Mouse (Mus musculus) CH12.LX (cell line): ENCODE data around the gene Plce1. TPM values are rescaled to one million over a fixed set of nuclear protein-coding genes. Genes with fewer than 3 reads are reported as not detected.

Experiments used
- DNase-seq: peaks from one replicate; pipeline ENCODE4 v3.0.0-alpha.2; 2013; ENCODE audit errors: extremely low read depth
- H3K27ac ChIP-seq: 2 replicates; pipeline ENCODE4 v1.5.1; 2012; ENCODE audit warnings: low read depth, mild to moderate bottlenecking, control low read depth, moderate library complexity; ENCODE audit not compliant: insufficient read depth
- H3K27me3 ChIP-seq: replicated peaks from 2 replicates; pipeline ENCODE3; 2012; ENCODE audit warnings: inconsistent platforms
- H3K36me3 ChIP-seq, 2 experiments: replicated peaks in 1 of 2; 2 replicates each; pipeline versions ENCODE3 to v1.6.1; 2012; ENCODE audit warnings: inconsistent platforms in 1 of 2, low read length in 1 of 2, mild to moderate bottlenecking in 1 of 2, mixed read lengths in 1 of 2, moderate library complexity in 1 of 2; ENCODE audit not compliant: control insufficient read depth in 1 of 2, insufficient read depth in 1 of 2
- H3K4me1 ChIP-seq, 2 experiments: 2 replicates each; pipeline ENCODE4 v1.6.1; 2012; ENCODE audit warnings: inconsistent platforms in 1 of 2, moderate library complexity in 1 of 2; ENCODE audit not compliant: insufficient read depth in 2 of 2, control insufficient read depth in 1 of 2
- H3K4me2 ChIP-seq: 2 replicates; pipeline ENCODE4 v1.6.1; 2012; ENCODE audit warnings: low read depth, mild to moderate bottlenecking, control low read depth; ENCODE audit not compliant: poor library complexity, insufficient read depth, severe bottlenecking
- H3K4me3 ChIP-seq, 3 experiments: fragments of 150-350 bp in 1 of 3; sonication (generic) in 1 of 3; replicated peaks in 1 of 3; 2 replicates each; pipeline versions ENCODE3 to v1.5.1; 2011 to 2012; ENCODE audit warnings: low read depth in 2 of 3, low read length in 2 of 3, mild to moderate bottlenecking in 2 of 3, moderate library complexity in 2 of 3, control low read depth in 1 of 3, improper control_type of control experiment in 1 of 3, inconsistent platforms in 1 of 3, mixed read lengths in 1 of 3; ENCODE audit not compliant: poor library complexity in 1 of 3
- H3K79me2 ChIP-seq: replicated peaks from 2 replicates; pipeline ENCODE4 v1.6.1; 2012; ENCODE audit warnings: mild to moderate bottlenecking, moderate library complexity; ENCODE audit not compliant: control insufficient read depth, poor library complexity, insufficient read depth, severe bottlenecking; ENCODE audit errors: extremely low read depth
- H3K9ac ChIP-seq: 2 replicates; pipeline ENCODE4 v1.6.1; 2012; ENCODE audit warnings: low read depth, mild to moderate bottlenecking, control low read depth, moderate library complexity; ENCODE audit not compliant: insufficient read depth
- H3K9me3 ChIP-seq: replicated peaks from 2 replicates; pipeline ENCODE3; 2012; ENCODE audit warnings: low read length, inconsistent platforms, mixed read lengths
- CHD2 ChIP-seq: IDR thresholded peaks from 2 replicates; pipeline ENCODE4 v1.6.1; 2011; ENCODE audit warnings: low read length, improper control_type of control experiment
- E2F4 ChIP-seq: IDR thresholded peaks from 2 replicates; pipeline ENCODE4 v1.6.1; 2011; ENCODE audit warnings: low read depth, low read length, improper control_type of control experiment; ENCODE audit not compliant: insufficient replicate concordance
- ETS1 ChIP-seq: conservative IDR thresholded peaks from 2 replicates; pipeline ENCODE4 v1.6.1; 2012; ENCODE audit warnings: low read depth, mild to moderate bottlenecking, inconsistent platforms, low read length, improper control_type of control experiment, moderate library complexity
- HCFC1 ChIP-seq: IDR thresholded peaks from 2 replicates; pipeline ENCODE4 v1.6.1; 2012; ENCODE audit warnings: low read depth, mild to moderate bottlenecking, inconsistent platforms, low read length, improper control_type of control experiment
- IRF4 ChIP-seq: IDR thresholded peaks from 2 replicates; pipeline ENCODE4 v1.6.1; 2014; ENCODE audit warnings: low read depth, mild to moderate bottlenecking, inconsistent platforms, low read length, improper control_type of control experiment
- JUN ChIP-seq: IDR thresholded peaks from 2 replicates; pipeline ENCODE4 v1.6.1; 2011; ENCODE audit warnings: low read depth, mild to moderate bottlenecking, low read length, improper control_type of control experiment, moderate library complexity; ENCODE audit not compliant: insufficient read depth
- MAFK ChIP-seq: IDR thresholded peaks from 2 replicates; pipeline ENCODE4 v1.6.1; 2011; ENCODE audit warnings: low read length, improper control_type of control experiment; ENCODE audit not compliant: insufficient replicate concordance
- MAX ChIP-seq: IDR thresholded peaks from 2 replicates; pipeline ENCODE4 v1.6.1; 2011; ENCODE audit warnings: low read length, improper control_type of control experiment
- MXI1 ChIP-seq: IDR thresholded peaks from 2 replicates; pipeline ENCODE4 v1.6.1; 2011; ENCODE audit warnings: mild to moderate bottlenecking, low read depth, low read length, improper control_type of control experiment
- NELFE ChIP-seq: IDR thresholded peaks from 2 replicates; pipeline ENCODE4 v1.6.1; 2011; ENCODE audit warnings: low read depth, low read length, improper control_type of control experiment
- PAX5 ChIP-seq: IDR thresholded peaks from 2 replicates; pipeline ENCODE4 v1.6.1; 2012; ENCODE audit warnings: low read length, inconsistent platforms, mixed read lengths
- RAD21 ChIP-seq: IDR thresholded peaks from 2 replicates; pipeline ENCODE4 v1.6.1; 2011; ENCODE audit warnings: low read depth, mild to moderate bottlenecking, low read length, improper control_type of control experiment, moderate library complexity
- RCOR1 ChIP-seq: conservative IDR thresholded peaks from 2 replicates; pipeline ENCODE4 v1.6.1; 2012; ENCODE audit warnings: low read depth, mild to moderate bottlenecking, inconsistent platforms, low read length, improper control_type of control experiment
- SMC3 ChIP-seq: IDR thresholded peaks from 2 replicates; pipeline ENCODE4 v1.6.1; 2011; ENCODE audit warnings: low read depth, low read length, improper control_type of control experiment
- UBTF ChIP-seq: IDR thresholded peaks from 2 replicates; pipeline ENCODE4 v1.6.1; 2012; ENCODE audit warnings: low read depth, mild to moderate bottlenecking, inconsistent platforms, low read length, improper control_type of control experiment, moderate library complexity
- ZC3H11A ChIP-seq: IDR thresholded peaks from 2 replicates; pipeline ENCODE4 v1.6.1; 2012; ENCODE audit warnings: low read depth, mild to moderate bottlenecking, inconsistent platforms, low read length, improper control_type of control experiment
- ZKSCAN1 ChIP-seq: IDR thresholded peaks from 2 replicates; pipeline ENCODE4 v1.6.1; 2012; ENCODE audit warnings: low read depth, inconsistent platforms, low read length, improper control_type of control experiment, borderline replicate concordance
- ZMIZ1 ChIP-seq: IDR thresholded peaks from 2 replicates; pipeline ENCODE4 v1.6.1; 2012; ENCODE audit warnings: low read depth, mild to moderate bottlenecking, inconsistent platforms, low read length, improper control_type of control experiment
- ZNF384 ChIP-seq: IDR thresholded peaks from 2 replicates; pipeline ENCODE4 v1.6.1; 2012; ENCODE audit warnings: low read depth, low read length, improper control_type of control experiment, inconsistent platforms
- dilution Hi-C: fragments of 300-500 bp; cut with MboI; formaldehyde crosslinking; loops from 2 replicates; pipeline ENCODE4 v1.14.3; 2020; ENCODE audit warnings: low sequenced_read_pairs; ENCODE audit not compliant: extremely low pct_unique_long_range_greater_than_20kb, extremely low pct_ligation_motif_present
- in situ Hi-C: fragments of 300-500 bp; cut with MboI; formaldehyde crosslinking; loops from 3 replicates; pipeline ENCODE4 v1.14.3; 2019; ENCODE audit warnings: low sequenced_read_pairs, low pct_ligation_motif_present, low pct_unique_long_range_greater_than_20kb, mixed read lengths
- polyA plus RNA-seq: library from polyadenylated mRNA; unstranded; fragments of >175 nt; gene quantifications from 2 replicates; pipeline ENCODE4 v1.2.1, GENCODE M21; 2012; ENCODE audit warnings: low read depth; ENCODE audit not compliant: insufficient read length
- total RNA-seq, 2 experiments: library from RNA; depleted of rRNA; stranded (reverse); fragments of 300-350 nt in 1 of 2; fragments of >200 nt in 1 of 2; gene quantifications; 2 replicates each; pipeline ENCODE4 v1.2.3; 2012 to 2014

Gene Plce1
- total and polyA plus RNA-seq, 3 experiments: under 0.01 to 0.13 (median 0.05) TPM

- H3K4me1 ChIP-seq: no peaks in the 10 kb centered on the region
- in situ Hi-C loops: no loop called here
- H3K27ac ChIP-seq: no peak overlapping the region
- H3K9ac ChIP-seq: no peak overlapping the region
- dilution Hi-C loops: no loop called here
- H3K36me3 ChIP-seq: no peaks in the 10 kb centered on the region
- no peaks in the 10 kb centered on the region for H3K79me2 ChIP-seq
- H3K9me3 ChIP-seq: no peaks in the 10 kb centered on the region
- no peak for DNase-seq
- no peaks in the 10 kb centered on the region for H3K27me3 ChIP-seq
- no peak for TF ChIP-seq RAD21
- no peak for TF ChIP-seq PAX5
- TF ChIP-seq ZC3H11A: no peak
- TF ChIP-seq RCOR1: no peak
- no peak for TF ChIP-seq SMC3
- no peak for TF ChIP-seq ETS1
- TF ChIP-seq NELFE: no peak
- TF ChIP-seq MXI1: no peak
- no peak for TF ChIP-seq CHD2
- no peak for TF ChIP-seq E2F4
- TF ChIP-seq HCFC1: no peak
- no peak for TF ChIP-seq JUN
- no peak for TF ChIP-seq MAX
- TF ChIP-seq UBTF: no peak
- TF ChIP-seq ZKSCAN1: no peak
- no peak for TF ChIP-seq ZNF384
- no peak for TF ChIP-seq ZMIZ1
- TF ChIP-seq IRF4: no peak
- TF ChIP-seq MAFK: no peak
- H3K4me2 ChIP-seq: no peak overlapping the region
- H3K4me3 ChIP-seq: no peak overlapping the region
Observed at GRCm38 (mm10) chr19:38578554-38579146, 97.7 kb downstream of the Plce1 start.

GRCm38 (mm10) chr19:38582861-38583260 lies 102.0 kb downstream of the Plce1 start:
- no peak overlapping the region for H3K4me2 ChIP-seq
- no peak overlapping the region for H3K9ac ChIP-seq
- H3K27ac ChIP-seq: no peak overlapping the region
- no peak overlapping the region for H3K4me3 ChIP-seq
- H3K36me3 ChIP-seq: no peaks in the 10 kb centered on the region
- TF ChIP-seq MAFK: no peak
- H3K79me2 ChIP-seq: no peaks in the 10 kb centered on the region
- dilution Hi-C loops: no loop called here
- in situ Hi-C loops: no loop called here
- no peaks in the 10 kb centered on the region for H3K27me3 ChIP-seq
- DNase-seq: no peak
- peaks cover 0 to 5% of the 10 kb centered on the region in 2 experiments; a peak in 1 of 4 replicates for H3K4me1 ChIP-seq
- no peaks in the 10 kb centered on the region for H3K9me3 ChIP-seq
